Mouse (Mus musculus) lung, adult 2 months (tissue): Measurements from ENCODE around the gene Itga1.

Source experiments
- CTCF ChIP-seq: fragments of 200-500 bp; IDR thresholded peaks from 2 replicates; pipeline ENCODE4 v1.5.1; 2011; ENCODE audit warnings: mild to moderate bottlenecking, low read length, control low read depth; ENCODE audit not compliant: insufficient read depth
- POLR2A ChIP-seq: fragments of 200-500 bp; IDR thresholded peaks from 2 replicates; pipeline ENCODE4 v1.6.1; 2011; ENCODE audit warnings: low read depth, mild to moderate bottlenecking, control low read depth, low read length, borderline replicate concordance; ENCODE audit errors: extremely low read depth

- TF ChIP-seq CTCF (no peak), POLR2A (no peak)
Measured at GRCm38 (mm10) chr13:115002155-115002554, 99.6 kb downstream of the Itga1 start.
